Mouse (Mus musculus): ENCODE measurements around the gene Anxa5. TPM values are rescaled to one million over a fixed set of nuclear protein-coding genes. Genes with fewer than 3 reads are reported as not detected.

Anxa5 gene
- polyA plus RNA-seq, 1 experiment from 2014 or later, result 129 TPM

- ATAC-seq (replicated peaks; ENCODE audit: insufficient number of reproducible peaks, low FRiP score, low TSS enrichment, low read depth) (no peak), DNase-seq (ENCODE audit: low spot score) (no peak)
- no peak overlapping the region for H3K27ac ChIP-seq (replicated peaks; ENCODE audit: low read depth, low read length)
- no peak overlapping the region for H3K4me2 ChIP-seq (ENCODE audit: low read depth, low read length)
- H3K27me3 ChIP-seq (ENCODE audit: control insufficient read depth, insufficient read depth, low read length), result no peaks in the 10 kb centered on the region; the same call in 1 of the 2 replicates
- H3K4me3 ChIP-seq (ENCODE audit: low read depth, low read length), result no peak overlapping the region
- WGBS, result 87% methylated on average over 10 of the region's 10 CpGs
- no peak overlapping the region for H3K9ac ChIP-seq (replicated peaks; ENCODE audit: low read length)
- no peaks in the 10 kb centered on the region for H3K4me1 ChIP-seq (ENCODE audit: control insufficient read depth, insufficient read depth, low read length)
- no peaks in the 10 kb centered on the region for H3K36me3 ChIP-seq (replicated peaks; ENCODE audit: control insufficient read depth, insufficient read depth, low read depth, low read length)
- no peaks in the 10 kb centered on the region for H3K9me3 ChIP-seq (replicated peaks; ENCODE audit: control insufficient read depth, low read length)
Observed at GRCm38 (mm10) chr3:36400657-36401056, 75.0 kb downstream of the Anxa5 start.

Small RNA genes lying within 50 kb of the gene (microRNA-seq; reads per million reads assigned to microRNA genes)
- gene Mir7009 (ENCODE audit: borderline number of aligned reads), result not detected

Other genes with a start within 250 kb of the Anxa5 start
- gene 1810062G17Rik, start within 50 bp of the Anxa5 start, polyA plus RNA-seq (2014; fragmentation: Nextera tagmentation; extraction: Ambion mirVana), result 0.39 and 0.64 TPM in 2 replicates
- gene Gm11549, start 45.9 kb upstream of the Anxa5 start, polyA plus RNA-seq (2014; fragmentation: Nextera tagmentation; extraction: Ambion mirVana), result 0.10 and 0.26 TPM in 2 replicates
- 89.1 and 90.5 TPM in 2 replicates for gene Exosc9, start 76.7 kb upstream of the Anxa5 start, polyA plus RNA-seq (2014; fragmentation: Nextera tagmentation; extraction: Ambion mirVana)
- 275 and 297 TPM in 2 replicates for gene Ccna2, start 96.3 kb upstream of the Anxa5 start, polyA plus RNA-seq (2014; fragmentation: Nextera tagmentation; extraction: Ambion mirVana)
- 16.6 and 16.9 TPM in 2 replicates for gene Bbs7, start 137.6 kb upstream of the Anxa5 start, polyA plus RNA-seq (2014; fragmentation: Nextera tagmentation; extraction: Ambion mirVana)
- 4.2 and 5.5 TPM in 2 replicates for gene Trpc3, start 214.3 kb upstream of the Anxa5 start, polyA plus RNA-seq (2014; fragmentation: Nextera tagmentation; extraction: Ambion mirVana)

All from embryonic facial prominence, embryonic 11.5 days (tissue).